Mouse (Mus musculus) MEL (cell line): ENCODE results near the gene Axin1. TPM values are rescaled to one million over a fixed set of nuclear protein-coding genes. Genes with fewer than 3 reads are reported as not detected.
A peak's percentile ranks its signal among the peaks of the same experiment; 100 is the strongest.

ENCODE experiments used
- DNase-seq: peaks from one replicate; pipeline ENCODE4 v3.0.0; 2011; ENCODE audit warnings: low read depth, low spot score
- H3K27ac ChIP-seq: 2 replicates; pipeline ENCODE4 v1.5.1; 2012; ENCODE audit warnings: low read depth, mild to moderate bottlenecking, control low read depth, low read length, moderate library complexity; ENCODE audit not compliant: control insufficient read depth
- H3K27me3 ChIP-seq, 2 experiments: fragments of 150-350 bp in 1 of 2; sonication (generic) in 1 of 2; 2 replicates each; pipeline ENCODE4 v1.6.1; 2012; ENCODE audit warnings: low read length in 2 of 2, mild to moderate bottlenecking in 2 of 2, improper control_type of control experiment in 1 of 2, moderate library complexity in 1 of 2; ENCODE audit not compliant: insufficient read depth in 2 of 2, control insufficient read depth in 1 of 2
- H3K36me3 ChIP-seq, 2 experiments: 2 replicates each; pipeline ENCODE4 v1.6.1; 2012 to 2014; ENCODE audit warnings: low read length in 2 of 2, improper control_type of control experiment in 1 of 2, inconsistent platforms in 1 of 2, mild to moderate bottlenecking in 1 of 2; ENCODE audit not compliant: insufficient read depth in 2 of 2, control insufficient read depth in 1 of 2
- H3K4me1 ChIP-seq, 2 experiments: fragments of 150-350 bp in 1 of 2; sonication (generic) in 1 of 2; 2 replicates each; pipeline ENCODE4 v1.6.1; 2012; ENCODE audit warnings: low read length in 2 of 2, improper control_type of control experiment in 1 of 2, mild to moderate bottlenecking in 1 of 2; ENCODE audit not compliant: insufficient read depth in 2 of 2, control insufficient read depth in 1 of 2
- H3K4me3 ChIP-seq, 2 experiments: fragments of 150-350 bp in 1 of 2; sonication (generic) in 1 of 2; 2 replicates each; pipeline ENCODE4 v1.5.1; 2012; ENCODE audit warnings: low read depth in 2 of 2, low read length in 2 of 2, mild to moderate bottlenecking in 2 of 2, moderate library complexity in 2 of 2, control low read depth in 1 of 2, improper control_type of control experiment in 1 of 2; ENCODE audit not compliant: control insufficient read depth in 1 of 2, insufficient read depth in 1 of 2
- H3K79me2 ChIP-seq: 2 replicates; pipeline ENCODE4 v1.6.1; 2012; ENCODE audit warnings: mild to moderate bottlenecking, low read length, moderate library complexity; ENCODE audit not compliant: control insufficient read depth, poor library complexity, insufficient read depth
- H3K9ac ChIP-seq: 2 replicates; pipeline ENCODE4 v1.6.1; 2012; ENCODE audit warnings: low read depth, mild to moderate bottlenecking, control low read depth, low read length, moderate library complexity; ENCODE audit not compliant: control insufficient read depth, poor library complexity, severe bottlenecking
- H3K9me3 ChIP-seq: fragments of 150-350 bp; sonication (generic); replicated peaks from 2 replicates; pipeline ENCODE4 v1.6.1; 2012; ENCODE audit warnings: mild to moderate bottlenecking, low read length, improper control_type of control experiment, moderate library complexity; ENCODE audit not compliant: insufficient read depth
- BHLHE40 ChIP-seq: IDR thresholded peaks from 2 replicates; pipeline ENCODE4 v1.6.1; 2012; ENCODE audit warnings: low read depth, mild to moderate bottlenecking, inconsistent platforms, low read length, improper control_type of control experiment, borderline replicate concordance
- CHD2 ChIP-seq: IDR thresholded peaks from 2 replicates; pipeline ENCODE4 v1.6.1; 2011; ENCODE audit warnings: low read length, improper control_type of control experiment
- CTCF ChIP-seq, 3 experiments: IDR thresholded peaks in 2 of 3; conservative IDR thresholded peaks in 1 of 3; 2 replicates each; pipeline ENCODE4 v1.5.1; 2011 to 2012; ENCODE audit warnings: low read length in 3 of 3, low read depth in 2 of 3, mild to moderate bottlenecking in 2 of 3, improper control_type of control experiment in 1 of 3, inconsistent platforms in 1 of 3, mixed read lengths in 1 of 3, moderate library complexity in 1 of 3; ENCODE audit not compliant: control insufficient read depth in 1 of 3, insufficient read depth in 1 of 3, poor library complexity in 1 of 3, severe bottlenecking in 1 of 3
- ELF1 ChIP-seq: IDR thresholded peaks from 2 replicates; pipeline ENCODE4 v1.6.1; 2014; ENCODE audit warnings: low read depth, mild to moderate bottlenecking, inconsistent platforms, low read length, improper control_type of control experiment, moderate library complexity
- ETS1 ChIP-seq: IDR thresholded peaks from 2 replicates; pipeline ENCODE4 v1.6.1; 2012; ENCODE audit warnings: low read depth, mild to moderate bottlenecking, inconsistent platforms, low read length, improper control_type of control experiment, moderate library complexity
- KAT2A ChIP-seq: conservative IDR thresholded peaks from 2 replicates; pipeline ENCODE4 v1.6.1; 2012; ENCODE audit warnings: low read depth, low read length, improper control_type of control experiment, inconsistent platforms
- MAX ChIP-seq: IDR thresholded peaks from 2 replicates; pipeline ENCODE4 v1.6.1; 2011; ENCODE audit warnings: low read length, improper control_type of control experiment
- MAZ ChIP-seq: IDR thresholded peaks from 2 replicates; pipeline ENCODE4 v1.6.1; 2012; ENCODE audit warnings: low read depth, mild to moderate bottlenecking, inconsistent platforms, low read length, improper control_type of control experiment
- MEF2A ChIP-seq: IDR thresholded peaks from 2 replicates; pipeline ENCODE4 v1.6.1; 2014; ENCODE audit warnings: low read depth, mild to moderate bottlenecking, inconsistent platforms, low read length, improper control_type of control experiment; ENCODE audit not compliant: poor library complexity, insufficient replicate concordance, severe bottlenecking; ENCODE audit errors: extremely low read depth
- MXI1 ChIP-seq: IDR thresholded peaks from 2 replicates; pipeline ENCODE4 v1.6.1; 2011; ENCODE audit warnings: mild to moderate bottlenecking, low read depth, low read length, improper control_type of control experiment
- MYB ChIP-seq: IDR thresholded peaks from 2 replicates; pipeline ENCODE4 v1.6.1; 2011; ENCODE audit warnings: mild to moderate bottlenecking, low read depth, low read length, improper control_type of control experiment
- MYC ChIP-seq: IDR thresholded peaks from 2 replicates; pipeline ENCODE4 v1.6.1; 2011; ENCODE audit warnings: low read depth, mild to moderate bottlenecking, low read length, improper control_type of control experiment, moderate library complexity
- NELFE ChIP-seq: IDR thresholded peaks from 2 replicates; pipeline ENCODE4 v1.6.1; 2011; ENCODE audit warnings: low read depth, low read length, improper control_type of control experiment
- NRF1 ChIP-seq: IDR thresholded peaks from 2 replicates; pipeline ENCODE4 v1.6.1; 2014; ENCODE audit warnings: low read depth, mild to moderate bottlenecking, inconsistent platforms, low read length, improper control_type of control experiment, moderate library complexity; ENCODE audit not compliant: poor library complexity, insufficient read depth, severe bottlenecking
- POLR2AphosphoS2 ChIP-seq: IDR thresholded peaks from 2 replicates; pipeline ENCODE4 v1.6.1; 2011; ENCODE audit warnings: low read length, improper control_type of control experiment
- POLR2AphosphoS5 ChIP-seq: IDR thresholded peaks from 2 replicates; pipeline ENCODE4 v1.6.1; 2012; ENCODE audit warnings: low read depth, borderline replicate concordance, mild to moderate bottlenecking, inconsistent platforms, low read length, moderate library complexity, mixed read lengths
- RAD21 ChIP-seq: IDR thresholded peaks from 2 replicates; pipeline ENCODE4 v1.6.1; 2011; ENCODE audit warnings: mild to moderate bottlenecking, low read depth, low read length, improper control_type of control experiment
- RCOR1 ChIP-seq: IDR thresholded peaks from 2 replicates; pipeline ENCODE4 v1.6.1; 2012; ENCODE audit warnings: low read depth, mild to moderate bottlenecking, inconsistent platforms, low read length, improper control_type of control experiment
- SIN3A ChIP-seq: IDR thresholded peaks from 2 replicates; pipeline ENCODE4 v1.6.1; 2012; ENCODE audit warnings: low read length, improper control_type of control experiment, inconsistent platforms
- SMC3 ChIP-seq: IDR thresholded peaks from 2 replicates; pipeline ENCODE4 v1.6.1; 2011; ENCODE audit warnings: low read depth, low read length, improper control_type of control experiment
- USF1 ChIP-seq: IDR thresholded peaks from 2 replicates; pipeline ENCODE4 v1.6.1; 2014; ENCODE audit warnings: low read depth, mild to moderate bottlenecking, inconsistent platforms, low read length, improper control_type of control experiment, moderate library complexity
- ZC3H11A ChIP-seq: IDR thresholded peaks from 2 replicates; pipeline ENCODE4 v1.6.1; 2012; ENCODE audit warnings: low read depth, mild to moderate bottlenecking, inconsistent platforms, low read length, improper control_type of control experiment
- ZKSCAN1 ChIP-seq: IDR thresholded peaks from 2 replicates; pipeline ENCODE4 v1.6.1; 2012; ENCODE audit warnings: low read depth, mild to moderate bottlenecking, inconsistent platforms, low read length, improper control_type of control experiment, moderate library complexity
- ZMIZ1 ChIP-seq: IDR thresholded peaks from 2 replicates; pipeline ENCODE4 v1.6.1; 2012; ENCODE audit warnings: low read depth, mild to moderate bottlenecking, inconsistent platforms, low read length, improper control_type of control experiment, moderate library complexity
- ZNF384 ChIP-seq: IDR thresholded peaks from 2 replicates; pipeline ENCODE4 v1.6.1; 2012; ENCODE audit warnings: low read depth, mild to moderate bottlenecking, inconsistent platforms, low read length, improper control_type of control experiment
- polyA plus RNA-seq, 2 experiments: library from polyadenylated mRNA; stranded (reverse) in 1 of 2; unstranded in 1 of 2; fragments of >175 nt in 1 of 2; fragments of >200 nt in 1 of 2; gene quantifications; 2 replicates each; pipeline versions ENCODE4 v1.2.1 to v1.2.4; 2012; ENCODE audit warnings: low replicate concordance in 2 of 2, low read depth in 1 of 2; ENCODE audit not compliant: insufficient read length in 2 of 2, insufficient read depth in 1 of 2, missing spikeins in 1 of 2
- total RNA-seq: library from RNA; depleted of rRNA; stranded (reverse); fragments of 300-350 nt; gene quantifications from 2 replicates; pipeline ENCODE4 v1.2.3, GENCODE M21; 2012

Axin1 gene
- total and polyA plus RNA-seq, 3 experiments = 33.5 to 54.2 TPM; not detected in 1

GRCm38 (mm10) chr17:26203321-26203811 lies 64.9 kb downstream of the Axin1 start (continued):
- TF ChIP-seq NELFE = 0 out of 2 replicates have a peak, but pooled peaks have one; percentile 21
- TF ChIP-seq MAX = 0 out of 2 replicates have a peak, but pooled peaks have one; percentile 35

DNA sequence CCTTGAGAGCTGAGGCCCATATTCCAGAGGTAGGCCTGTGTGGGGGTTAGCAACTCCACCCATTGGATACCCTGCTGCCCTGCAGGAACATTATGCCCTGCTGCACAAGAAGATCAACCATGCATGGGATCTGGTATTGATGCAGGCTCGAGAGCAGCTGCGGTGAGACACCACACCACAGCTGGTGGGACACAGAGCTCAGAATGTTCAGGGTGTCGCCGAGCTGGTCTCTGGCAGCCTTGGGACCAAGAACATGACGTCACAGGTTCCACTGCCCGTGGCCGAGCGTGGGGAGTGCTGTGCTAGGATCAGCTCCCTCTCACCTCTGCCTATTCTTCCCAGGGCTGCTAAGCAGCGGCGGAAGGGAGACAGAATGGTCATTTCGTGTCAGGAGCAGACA lies 66.3 kb downstream of the Axin1 start:
- peaks cover 2 to 18% of the 10 kb centered on the region in 2 experiments; a peak in 3 of 4 replicates for H3K4me1 ChIP-seq
- H3K36me3 ChIP-seq = peaks cover 0 to under 1% of the 10 kb centered on the region in 2 experiments; a peak in 2 of 4 replicates
- no peak overlapping the region for H3K27ac ChIP-seq
- H3K79me2 ChIP-seq = peaks cover 7% of the 10 kb centered on the region; the same call in 1 of the 2 replicates
- DNase-seq = no peak
- H3K27me3 ChIP-seq = no peaks in the 10 kb centered on the region
- no peak overlapping the region for H3K4me3 ChIP-seq
- H3K9ac ChIP-seq = no peak overlapping the region
- no peaks in the 10 kb centered on the region for H3K9me3 ChIP-seq
- no peak for TF ChIP-seq ELF1
- TF ChIP-seq MXI1 = no peak

GRCm38 (mm10) chr17:26206392-26206791 lies 67.9 kb downstream of the Axin1 start:
- Histone ChIP-seq H3K4me1 (peaks cover 2 to 10% of the 10 kb centered on the region in 2 experiments; a peak in 3 of 4 replicates), H3K79me2 (no peaks in the 10 kb centered on the region), H3K9me3 (no peaks in the 10 kb centered on the region), H3K27me3 (no peaks in the 10 kb centered on the region), H3K9ac (no peak overlapping the region), H3K4me3 (no peak overlapping the region), H3K36me3 (no peaks in the 10 kb centered on the region; a peak in 1 of 4 replicates), H3K27ac (no peak overlapping the region)
- TF ChIP-seq RCOR1 (no peak), ZMIZ1 (no peak), MAZ (no peak), MYC (no peak)
- no peak for DNase-seq

DNA sequence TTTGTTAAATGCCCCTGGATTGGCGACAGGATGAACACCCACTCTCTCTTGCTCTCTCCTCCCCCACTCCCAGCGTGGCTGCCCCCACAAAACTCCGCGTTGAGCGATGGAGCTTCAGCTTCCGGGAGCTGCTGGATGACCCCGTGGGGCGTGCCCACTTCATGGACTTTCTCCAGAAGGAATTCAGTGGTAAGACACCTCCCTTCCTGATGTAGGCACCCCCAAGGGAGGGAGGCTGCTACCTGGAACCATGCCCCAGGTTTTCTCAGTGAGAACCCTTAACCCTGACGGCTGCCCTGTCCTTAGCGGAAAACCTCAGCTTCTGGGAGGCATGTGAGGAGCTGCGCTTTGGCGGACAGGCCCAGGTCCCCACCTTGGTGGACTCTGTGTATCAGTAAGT lies 69.2 kb downstream of the Axin1 start, which contains the start of gene Arhgdig:
Gene Arhgdig, minus strand, starts transcription at position 101 of the 400 bp plus-strand sequence.
- no peak for DNase-seq
- no peaks in the 10 kb centered on the region for H3K9me3 ChIP-seq
- no peaks in the 10 kb centered on the region for H3K36me3 ChIP-seq
- H3K4me1 ChIP-seq = no peaks in the 10 kb centered on the region
- H3K27ac ChIP-seq = no peak within 1 kb of the TSS
- H3K27me3 ChIP-seq = no peaks in the 10 kb centered on the region
- H3K4me3 ChIP-seq = no peak within 1 kb of the TSS
- no peaks in the 10 kb centered on the region for H3K79me2 ChIP-seq
- no peak within 1 kb of the TSS for H3K9ac ChIP-seq
- TF ChIP-seq CHD2 = no peak
- no peak for TF ChIP-seq RCOR1
- TF ChIP-seq ZKSCAN1 = no peak
- TF ChIP-seq NRF1 = no peak
- TF ChIP-seq CTCF (IDR thresholded peaks at IDR 0.05 in 2 of 3, conservative IDR thresholded peaks at IDR 0.05 in 1 of 3; ENCODE audit: control insufficient read depth in 1 of 3, insufficient read depth in 1 of 3, low read depth in 2 of 3, low read length in 3 of 3, poor library complexity in 1 of 3, severe bottlenecking in 1 of 3) = no peak
- no peak for TF ChIP-seq SMC3
- no peak for TF ChIP-seq ETS1
- no peak for TF ChIP-seq RAD21
- TF ChIP-seq MEF2A = no peak
- TF ChIP-seq POLR2AphosphoS2 = no peak
- TF ChIP-seq USF1 = no peak
- no peak for TF ChIP-seq KAT2A
- TF ChIP-seq BHLHE40 = no peak
- TF ChIP-seq SIN3A = no peak
- no peak for TF ChIP-seq MYB
- no peak for TF ChIP-seq ZC3H11A
- TF ChIP-seq POLR2AphosphoS5 = no peak
- TF ChIP-seq ZNF384 = no peak
